Mouse (Mus musculus) heart, embryonic 14.5 days (tissue): Measurements from ENCODE around the gene Mst1. TPM values are rescaled to one million over a fixed set of nuclear protein-coding genes. Genes with fewer than 3 reads are reported as not detected.

Source experiments
- ATAC-seq: fragments of 200-750 bp; cut with Nextera tagmentation; 2 replicates; pipeline ENCODE4 v1.8.0; 2017; ENCODE audit warnings: low read depth, moderate TSS enrichment; ENCODE audit not compliant: insufficient number of reproducible peaks, insufficient read depth, low FRiP score
- H3K27ac ChIP-seq, 2 experiments: fragments of 200-500 bp in 1 of 2; fragments of 300-500 bp in 1 of 2; sonication (generic) in 1 of 2; replicated peaks in 1 of 2; 2 replicates each; pipeline ENCODE4 v1.5.1; 2012 to 2014; ENCODE audit warnings: low read depth in 2 of 2, low read length in 2 of 2, control low read depth in 1 of 2, mild to moderate bottlenecking in 1 of 2, mixed read lengths in 1 of 2; ENCODE audit not compliant: control insufficient read depth in 1 of 2, insufficient read depth in 1 of 2
- H3K27me3 ChIP-seq: fragments of 300-500 bp; sonication (generic); 2 replicates; pipeline ENCODE4 v1.6.1; 2014; ENCODE audit warnings: mild to moderate bottlenecking, low read length, control low read depth; ENCODE audit not compliant: control insufficient read depth, insufficient read depth
- H3K36me3 ChIP-seq: fragments of 300-500 bp; sonication (generic); 2 replicates; pipeline ENCODE4 v1.6.1; 2014; ENCODE audit warnings: mild to moderate bottlenecking, control low read depth, low read length, mixed read lengths; ENCODE audit not compliant: control insufficient read depth, insufficient read depth
- H3K4me1 ChIP-seq, 2 experiments: fragments of 200-500 bp in 1 of 2; fragments of 300-500 bp in 1 of 2; sonication (generic) in 1 of 2; 2 replicates each; pipeline ENCODE4 v1.6.1; 2012 to 2014; ENCODE audit warnings: low read length in 2 of 2, control low read depth in 1 of 2, mixed read lengths in 1 of 2; ENCODE audit not compliant: control insufficient read depth in 2 of 2, insufficient read depth in 2 of 2
- H3K4me2 ChIP-seq: fragments of 300-500 bp; sonication (generic); 2 replicates; pipeline ENCODE4 v1.6.1; 2014; ENCODE audit warnings: mild to moderate bottlenecking, low read length
- H3K4me3 ChIP-seq, 2 experiments: fragments of 200-500 bp in 1 of 2; fragments of 300-500 bp in 1 of 2; sonication (generic) in 1 of 2; 2 replicates each; pipeline ENCODE4 v1.5.1; 2012 to 2014; ENCODE audit warnings: low read length in 2 of 2, mild to moderate bottlenecking in 2 of 2, control low read depth in 1 of 2, low read depth in 1 of 2, moderate library complexity in 1 of 2; ENCODE audit not compliant: control insufficient read depth in 1 of 2, insufficient read depth in 1 of 2
- H3K9ac ChIP-seq: fragments of 300-500 bp; sonication (generic); 2 replicates; pipeline ENCODE4 v1.6.1; 2014; ENCODE audit warnings: mild to moderate bottlenecking, low read length
- H3K9me3 ChIP-seq: fragments of 300-500 bp; sonication (generic); 2 replicates; pipeline ENCODE4 v1.6.1; 2016; ENCODE audit warnings: low read length, control low read depth; ENCODE audit not compliant: control insufficient read depth
- WGBS: fragments of 180-500 bp; shearing (Covaris S2); extraction: QIAGEN DNeasy Blood & Tissue Kit; methylation state at CpG from one replicate; pipeline ENCODE4 v1.1.7; 2014; 5-methylcytosine and 5-hydroxymethylcytosine counted together
- polyA plus RNA-seq: library from polyadenylated mRNA; unstranded; fragments of >200 nt; fragmentation: Nextera tagmentation; extraction: Ambion mirVana; gene quantifications from 2 replicates; pipeline ENCODE4 v1.2.1, GENCODE M21; 2014

Gene Mst1
- polyA plus RNA-seq, 1 experiment from 2014 or later: not detected

GRCm38 (mm10) chr9:108072481-108072924 lies 7.7 kb upstream of the Mst1 start:
- Histone ChIP-seq H3K27ac (peak overlapping the region; percentile 80 to 91), H3K4me3 (no peak overlapping the region), H3K9me3 (no peaks in the 10 kb centered on the region), H3K36me3 (peaks cover 34% of the 10 kb centered on the region), H3K9ac (peak overlapping the region; percentile 38; the same call in 1 of the 2 replicates), H3K27me3 (no peaks in the 10 kb centered on the region), H3K4me2 (peak overlapping the region; percentile 21; the same call in 1 of the 2 replicates), H3K4me1 (peaks cover 15 to 27% of the 10 kb centered on the region in 2 experiments)
- 28% methylated on average over 9 of the region's 9 CpGs for WGBS
- ATAC-seq: peak; percentile 33; the same call in 1 of the 2 replicates

- Histone ChIP-seq H3K9ac (peak overlapping the region; percentile 45), H3K9me3 (no peaks in the 10 kb centered on the region)
These were observed 6.9 kb upstream of the Mst1 start for GRCm38 (mm10) chr9:108073141-108073930.

GRCm38 (mm10) chr9:108082549-108082948 lies 2.3 kb downstream of the Mst1 start:
- Histone ChIP-seq H3K27me3 (peaks cover 31% of the 10 kb centered on the region), H3K27ac (no peak overlapping the region), H3K4me2 (peak overlapping the region; percentile 48), H3K4me1 (peaks cover 10 to 18% of the 10 kb centered on the region in 2 experiments), H3K9ac (peak overlapping the region; percentile 31; the same call in 1 of the 2 replicates), H3K4me3 (peak overlapping the region; percentile 3 to 11; a peak in 2 of 4 replicates), H3K9me3 (no peaks in the 10 kb centered on the region), H3K36me3 (peaks cover 36% of the 10 kb centered on the region)
- 7% methylated on average over 19 of the region's 19 CpGs for WGBS
- no peak for ATAC-seq

More at GRCm38 (mm10) chr9:108073141-108073930, 6.9 kb upstream of the Mst1 start:
- Histone ChIP-seq H3K27ac (peak overlapping the region; percentile 49 to 80), H3K4me2 (peak overlapping the region; percentile 30), H3K36me3 (peaks cover 34% of the 10 kb centered on the region), H3K4me3 (no peak overlapping the region), H3K27me3 (no peaks in the 10 kb centered on the region), H3K4me1 (peaks cover 15 to 29% of the 10 kb centered on the region in 2 experiments)
- WGBS: 46% methylated on average over 7 of the region's 7 CpGs
- ATAC-seq: no peak

DNA sequence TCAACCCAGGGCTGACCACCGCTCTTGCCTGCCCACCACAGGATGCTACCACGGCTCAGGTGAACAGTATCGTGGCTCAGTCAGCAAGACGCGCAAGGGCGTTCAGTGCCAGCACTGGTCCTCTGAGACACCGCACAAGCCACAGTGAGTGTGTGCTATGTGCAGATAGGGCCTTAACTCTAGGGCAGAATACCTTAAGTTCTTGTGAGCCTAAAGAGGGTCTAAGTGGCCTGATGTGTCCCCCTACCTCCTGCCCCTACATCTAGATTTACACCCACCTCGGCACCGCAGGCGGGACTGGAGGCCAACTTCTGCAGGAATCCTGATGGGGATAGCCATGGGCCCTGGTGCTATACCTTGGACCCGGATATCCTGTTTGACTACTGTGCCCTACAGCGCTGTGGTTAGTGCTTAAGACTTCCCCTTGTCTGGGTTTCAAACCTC lies 2.8 kb downstream of the Mst1 start, which contains the start of gene Rnf123:
Gene Rnf123, minus strand, starts transcription at position 359 of the 444 bp plus-strand sequence.
- 32% methylated on average over 12 of the region's 12 CpGs for WGBS
- H3K4me3 ChIP-seq: peak within 1 kb of the TSS; percentile 3 to 11; a peak in 2 of 4 replicates
- peaks cover 31% of the 10 kb centered on the region for H3K27me3 ChIP-seq
- ATAC-seq: no peak
- H3K9me3 ChIP-seq: no peaks in the 10 kb centered on the region
- no peak within 1 kb of the TSS for H3K27ac ChIP-seq
- H3K36me3 ChIP-seq: peaks cover 41% of the 10 kb centered on the region
- peak within 1 kb of the TSS; percentile 48 for H3K4me2 ChIP-seq
- peak within 1 kb of the TSS; percentile 31 for H3K9ac ChIP-seq
- H3K4me1 ChIP-seq: peaks cover 10 to 16% of the 10 kb centered on the region in 2 experiments

GRCm38 (mm10) chr9:108083561-108083960 lies 3.3 kb downstream of the Mst1 start:
- Histone ChIP-seq H3K27ac (no peak overlapping the region), H3K4me3 (no peak overlapping the region)
- whole genome bisulfite sequencing: 36% methylated on average over 6 of the region's 6 CpGs

DNA sequence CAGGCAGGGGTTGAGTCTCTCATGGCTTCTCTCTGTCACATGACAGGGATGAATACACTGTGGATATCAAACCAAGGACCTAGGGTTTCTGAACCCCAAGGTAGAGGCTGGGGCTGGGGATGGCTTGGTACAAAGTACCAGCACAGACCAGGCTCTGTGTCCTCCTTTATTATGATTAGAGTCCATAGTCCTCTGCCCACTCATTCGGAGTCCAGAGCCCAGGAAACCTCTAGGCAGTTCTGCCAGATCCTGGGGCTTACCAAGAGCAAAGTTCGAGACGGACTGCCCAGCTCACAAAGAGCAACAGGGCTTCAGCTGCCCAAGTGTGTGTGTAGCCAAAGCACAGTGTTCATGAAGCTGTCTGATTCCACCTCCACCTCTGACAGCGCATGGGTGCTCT lies 5.0 kb downstream of the Mst1 start:
- H3K4me3 ChIP-seq: no peak overlapping the region
- no peaks in the 10 kb centered on the region for H3K9me3 ChIP-seq
- 92% methylated on average over 4 of the region's 4 CpGs for WGBS
- no peak overlapping the region for H3K27ac ChIP-seq
- no peak overlapping the region for H3K4me2 ChIP-seq
- peaks cover 63% of the 10 kb centered on the region for H3K36me3 ChIP-seq
- peaks cover 6% of the 10 kb centered on the region in 2 experiments; a peak in 3 of 4 replicates for H3K4me1 ChIP-seq
- peaks cover 31% of the 10 kb centered on the region for H3K27me3 ChIP-seq
- no peak overlapping the region for H3K9ac ChIP-seq
- ATAC-seq: no peak

More at GRCm38 (mm10) chr9:108083561-108083960, 3.3 kb downstream of the Mst1 start:
- Histone ChIP-seq H3K4me2 (no peak overlapping the region), H3K9me3 (no peaks in the 10 kb centered on the region), H3K9ac (no peak overlapping the region), H3K4me1 (peaks cover 10 to 11% of the 10 kb centered on the region in 2 experiments), H3K27me3 (peaks cover 31% of the 10 kb centered on the region), H3K36me3 (peaks cover 46% of the 10 kb centered on the region)
- no peak for ATAC-seq

GRCm38 (mm10) chr9:108090611-108091120 lies 10.4 kb downstream of the Mst1 start:
- 94% methylated on average over 7 of the region's 7 CpGs for WGBS
- H3K27ac ChIP-seq: no peak overlapping the region
- H3K36me3 ChIP-seq: peaks cover 73% of the 10 kb centered on the region
- ATAC-seq: no peak
- peaks cover 4 to 15% of the 10 kb centered on the region in 2 experiments for H3K4me1 ChIP-seq
- no peak overlapping the region for H3K4me3 ChIP-seq
- H3K4me2 ChIP-seq: no peak overlapping the region
- H3K9me3 ChIP-seq: no peaks in the 10 kb centered on the region
- no peaks in the 10 kb centered on the region for H3K27me3 ChIP-seq
- no peak overlapping the region for H3K9ac ChIP-seq
